Mouse (Mus musculus) kidney, adult 2 months (tissue): ENCODE data around the gene Tfe3.

ENCODE experiments used
- CTCF ChIP-seq: fragments of 200-500 bp; conservative IDR thresholded peaks from 2 replicates; pipeline ENCODE4 v1.5.1; 2011; ENCODE audit warnings: low read depth, mild to moderate bottlenecking, control low read depth, low read length, moderate library complexity, mixed read lengths; ENCODE audit not compliant: insufficient read depth, insufficient read length
- POLR2A ChIP-seq: fragments of 200-500 bp; IDR thresholded peaks from one replicate; pipeline ENCODE4 v1.6.1; 2011; ENCODE audit warnings: low read depth, low read length, control low read depth

DNA sequence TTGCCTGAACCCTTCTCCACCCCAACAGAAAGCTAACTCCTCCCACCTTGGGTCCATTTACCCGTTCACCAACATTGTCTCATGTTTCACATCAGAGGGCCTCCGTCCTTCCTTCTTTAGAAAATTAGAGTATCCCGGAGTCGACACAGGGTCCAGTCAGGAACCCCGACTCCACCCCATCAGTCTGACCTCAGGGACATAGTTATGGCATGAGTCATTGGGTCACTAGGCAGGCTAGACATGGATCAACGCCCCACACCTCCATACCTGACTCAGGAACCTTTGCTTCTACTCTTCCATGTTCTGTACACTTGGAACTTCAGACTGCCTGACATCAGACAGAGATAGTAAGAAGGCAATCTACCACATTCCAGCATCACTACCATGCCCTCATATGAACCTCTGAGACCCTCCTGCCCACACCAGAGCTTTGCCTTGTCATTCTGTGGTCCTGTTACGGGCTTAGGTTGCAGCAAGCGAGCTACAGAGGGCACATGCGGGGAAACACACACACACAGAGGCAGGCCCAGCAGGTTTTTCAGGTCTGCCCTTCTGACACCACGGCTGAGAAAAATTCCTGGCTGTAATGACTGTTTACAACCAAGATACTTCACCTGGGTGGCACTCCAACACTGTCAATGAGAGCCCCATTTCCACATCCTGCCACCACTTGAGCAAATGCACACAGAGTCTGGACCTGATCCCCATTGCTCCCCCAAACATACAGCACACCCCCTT, 22.1 kb upstream of the Tfe3 start:
- TF ChIP-seq POLR2A: no peak
- no peak for TF ChIP-seq CTCF
